Mouse (Mus musculus) erythroblast, embryonic 14.5 days (primary cell): Measurements from ENCODE around the gene Dbnl. TPM values are rescaled to one million over a fixed set of nuclear protein-coding genes. Genes with fewer than 3 reads are reported as not detected.

Source experiments
- H3K27me3 ChIP-seq: 2 replicates; pipeline ENCODE4 v1.6.1; 2012; ENCODE audit warnings: inconsistent platforms; ENCODE audit not compliant: control insufficient read depth
- H3K36me3 ChIP-seq: 2 replicates; pipeline ENCODE4 v1.6.1; 2012; ENCODE audit warnings: mild to moderate bottlenecking, inconsistent platforms; ENCODE audit not compliant: control insufficient read depth
- H3K4me1 ChIP-seq: 2 replicates; pipeline ENCODE4 v1.6.1; 2012; ENCODE audit warnings: inconsistent platforms; ENCODE audit not compliant: control insufficient read depth
- H3K4me3 ChIP-seq: replicated peaks from 2 replicates; pipeline ENCODE3; 2012; ENCODE audit warnings: moderate library complexity, mild to moderate bottlenecking, inconsistent platforms
- H3K9me3 ChIP-seq: 2 replicates; pipeline ENCODE4 v1.6.1; 2012; ENCODE audit warnings: low read length, inconsistent platforms, mixed read lengths; ENCODE audit not compliant: control insufficient read depth
- GATA1 ChIP-seq: IDR thresholded peaks from 2 replicates; pipeline ENCODE4 v1.6.1; 2012; ENCODE audit warnings: low read length, inconsistent platforms, mixed read lengths
- TAL1 ChIP-seq: IDR thresholded peaks from 3 replicates; pipeline ENCODE4 v1.6.1; 2012; ENCODE audit warnings: low read length, inconsistent platforms, mixed read lengths
- polyA plus RNA-seq: library from polyadenylated mRNA; stranded (reverse); fragments of >175 nt; gene quantifications from 2 replicates; pipeline ENCODE4 v1.2.3, GENCODE M21; 2012

The Dbnl gene
- polyA plus RNA-seq, 1 experiment: 5.8 TPM

- no peak for TF ChIP-seq GATA1
- H3K36me3 ChIP-seq: peaks cover 3% of the 10 kb centered on the region
- peak overlapping the region; percentile 78 for H3K4me3 ChIP-seq
- H3K9me3 ChIP-seq: no peaks in the 10 kb centered on the region
- H3K4me1 ChIP-seq: peaks cover 31% of the 10 kb centered on the region
- H3K27me3 ChIP-seq: no peaks in the 10 kb centered on the region
Measured at GRCm38 (mm10) chr11:5762633-5762982, 25.7 kb upstream of the Dbnl start.

GRCm38 (mm10) chr11:5766019-5766418, 22.3 kb upstream of the Dbnl start:
- Histone ChIP-seq H3K4me1 (peaks cover 26% of the 10 kb centered on the region), H3K27me3 (no peaks in the 10 kb centered on the region), H3K4me3 (no peak overlapping the region), H3K36me3 (peaks cover 16% of the 10 kb centered on the region), H3K9me3 (peaks cover 5% of the 10 kb centered on the region)
- TF ChIP-seq TAL1 (no peak), GATA1 (no peak)

DNA sequence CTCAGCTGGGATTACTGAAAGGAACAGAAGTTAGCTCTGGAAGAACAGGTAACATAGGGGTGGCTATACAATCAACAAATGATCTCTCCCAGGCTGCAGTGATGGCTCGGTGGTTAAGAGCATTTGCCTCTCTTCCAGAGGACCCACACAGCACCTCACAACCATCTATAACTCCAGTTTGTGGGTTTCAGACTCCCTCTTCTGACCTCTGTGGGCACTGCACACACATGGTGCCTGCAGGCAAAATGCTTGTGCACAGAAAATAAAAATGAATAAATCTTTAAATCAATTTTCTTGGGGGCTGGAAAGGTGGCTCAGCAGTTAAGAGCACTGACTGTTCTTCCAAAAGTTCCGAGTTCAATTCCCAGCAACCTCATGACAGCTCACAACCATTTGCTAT, 9.8 kb upstream of the Dbnl start:
- Histone ChIP-seq H3K36me3 (peaks cover 12% of the 10 kb centered on the region), H3K4me1 (peaks cover 32% of the 10 kb centered on the region), H3K4me3 (no peak overlapping the region), H3K27me3 (no peaks in the 10 kb centered on the region), H3K9me3 (no peaks in the 10 kb centered on the region)
- TF ChIP-seq TAL1: no peak
- TF ChIP-seq GATA1: no peak

- TF ChIP-seq TAL1 (no peak), GATA1 (no peak)
- Histone ChIP-seq H3K4me3 (no peak overlapping the region), H3K4me1 (peaks cover 38% of the 10 kb centered on the region), H3K36me3 (peaks cover 15% of the 10 kb centered on the region), H3K9me3 (no peaks in the 10 kb centered on the region), H3K27me3 (no peaks in the 10 kb centered on the region)
Measured at GRCm38 (mm10) chr11:5780035-5780499, 8.2 kb upstream of the Dbnl start.

DNA sequence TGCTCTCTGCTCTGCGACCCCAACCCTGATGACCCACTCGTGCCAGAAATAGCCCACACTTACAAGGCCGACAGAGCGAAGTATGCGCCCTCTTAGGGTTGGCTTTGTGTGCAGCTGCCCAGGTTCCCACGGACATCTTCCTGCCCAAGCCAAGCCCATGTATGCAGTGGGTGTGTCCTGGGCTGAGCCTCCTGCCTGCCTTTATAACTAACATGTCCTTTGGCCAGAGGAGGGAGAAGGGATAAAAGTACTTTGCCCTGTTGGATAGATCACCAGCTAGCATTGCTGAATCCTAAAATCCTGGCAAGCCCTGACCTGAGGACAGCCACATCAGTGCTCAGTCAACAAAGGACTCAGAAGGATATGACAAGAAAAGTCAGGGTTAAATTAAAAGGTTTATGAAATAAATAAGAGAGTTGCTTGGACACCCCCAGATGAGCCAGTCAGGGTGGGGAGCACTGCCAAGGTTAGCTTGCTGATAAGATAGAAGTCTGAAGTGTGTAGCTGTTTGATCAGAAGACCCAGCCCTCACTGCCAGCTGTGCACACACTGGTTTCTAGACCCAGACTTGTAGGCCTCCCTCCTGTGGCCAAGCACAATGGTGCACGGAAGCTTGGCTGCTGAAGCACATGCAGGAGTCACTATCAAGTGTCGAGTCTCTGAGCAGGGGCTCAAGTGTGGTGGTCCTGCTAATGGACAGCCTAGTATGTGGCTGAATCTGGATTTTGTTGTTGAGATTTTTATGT, 5.9 kb upstream of the Dbnl start:
- peak overlapping the region; percentile 9 for H3K4me3 ChIP-seq

GRCm38 (mm10) chr11:5785732-5786131, 2.6 kb upstream of the Dbnl start:
- peaks cover 80% of the 10 kb centered on the region for H3K4me1 ChIP-seq
- no peak for TF ChIP-seq TAL1
- no peak for TF ChIP-seq GATA1
- H3K4me3 ChIP-seq: no peak overlapping the region
- no peaks in the 10 kb centered on the region for H3K9me3 ChIP-seq
- no peaks in the 10 kb centered on the region for H3K27me3 ChIP-seq
- H3K36me3 ChIP-seq: peaks cover 28% of the 10 kb centered on the region

More for the DNA sequence above, 5.9 kb upstream of the Dbnl start:
- H3K4me1 ChIP-seq: peaks cover 56% of the 10 kb centered on the region
- TF ChIP-seq GATA1 (no peak), TAL1 (no peak)
- peaks cover 20% of the 10 kb centered on the region for H3K36me3 ChIP-seq
- no peaks in the 10 kb centered on the region for H3K27me3 ChIP-seq
- no peaks in the 10 kb centered on the region for H3K9me3 ChIP-seq

DNA sequence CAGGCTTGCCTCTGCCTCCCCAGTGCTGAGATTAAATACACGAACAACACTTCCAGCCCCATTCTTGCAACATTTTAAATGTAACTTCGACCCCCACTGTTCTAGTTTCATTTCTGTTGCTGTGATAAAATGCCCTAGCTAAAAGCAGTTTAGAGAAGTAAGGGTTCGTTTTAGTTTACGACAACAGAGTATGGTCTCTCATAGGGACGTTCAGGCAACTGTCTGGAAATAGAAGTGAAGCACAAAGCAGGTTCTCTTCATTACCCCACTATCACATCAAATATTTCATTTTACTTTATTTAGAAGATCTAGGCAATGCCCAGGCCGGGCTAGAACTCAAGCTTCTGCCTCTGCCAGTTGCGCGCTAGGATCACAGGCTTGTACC, 625 bp upstream of the Dbnl start:
- Histone ChIP-seq H3K4me3 (peak overlapping the region; percentile 77), H3K27me3 (no peaks in the 10 kb centered on the region), H3K4me1 (peaks cover 64% of the 10 kb centered on the region), H3K9me3 (no peaks in the 10 kb centered on the region), H3K36me3 (peaks cover 36% of the 10 kb centered on the region)
- TF ChIP-seq GATA1: no peak
- no peak for TF ChIP-seq TAL1

GRCm38 (mm10) chr11:5789071-5789753, 924 bp downstream of the Dbnl start:
- Histone ChIP-seq H3K27me3 (no peaks in the 10 kb centered on the region), H3K4me3 (peak overlapping the region; percentile 77), H3K36me3 (peaks cover 46% of the 10 kb centered on the region), H3K4me1 (peaks cover 52% of the 10 kb centered on the region), H3K9me3 (no peaks in the 10 kb centered on the region)
- TF ChIP-seq GATA1 (no peak), TAL1 (no peak)

- H3K27me3 ChIP-seq: no peaks in the 10 kb centered on the region
- peaks cover 53% of the 10 kb centered on the region for H3K36me3 ChIP-seq
- no peaks in the 10 kb centered on the region for H3K9me3 ChIP-seq
- peak overlapping the region; percentile 77 for H3K4me3 ChIP-seq
- H3K4me1 ChIP-seq: peaks cover 52% of the 10 kb centered on the region
- no peak for TF ChIP-seq TAL1
- TF ChIP-seq GATA1: no peak
Measured at GRCm38 (mm10) chr11:5789754-5790333, 1.6 kb downstream of the Dbnl start.
